Mouse (Mus musculus): Measurements from ENCODE around the gene Foxl2.

- no peak for TF ChIP-seq POLR2A (IDR thresholded peaks at IDR 0.05; ENCODE audit: low read depth, low read length)
- TF ChIP-seq CTCF (IDR thresholded peaks at IDR 0.05; ENCODE audit: borderline replicate concordance, insufficient read depth, low read length): peak; percentile 58; the same call in 1 of the 2 replicates
These were observed 10.0 kb downstream of the Foxl2 start for GRCm38 (mm10) chr9:98965084-98965483.
